Mouse (Mus musculus) spleen, adult 2 months (tissue): ENCODE measurements around the gene Hnrnpll.

Source experiments
- CTCF ChIP-seq: fragments of 200-500 bp; IDR thresholded peaks from 2 replicates; pipeline ENCODE4 v1.5.1; 2011; ENCODE audit warnings: mild to moderate bottlenecking, inconsistent platforms; ENCODE audit not compliant: insufficient read depth, insufficient read length, insufficient replicate concordance; ENCODE audit errors: extremely low read depth
- POLR2A ChIP-seq: fragments of 200-500 bp; IDR thresholded peaks from 2 replicates; pipeline ENCODE4 v1.6.1; 2011; ENCODE audit warnings: low read depth, low read length, inconsistent platforms

DNA sequence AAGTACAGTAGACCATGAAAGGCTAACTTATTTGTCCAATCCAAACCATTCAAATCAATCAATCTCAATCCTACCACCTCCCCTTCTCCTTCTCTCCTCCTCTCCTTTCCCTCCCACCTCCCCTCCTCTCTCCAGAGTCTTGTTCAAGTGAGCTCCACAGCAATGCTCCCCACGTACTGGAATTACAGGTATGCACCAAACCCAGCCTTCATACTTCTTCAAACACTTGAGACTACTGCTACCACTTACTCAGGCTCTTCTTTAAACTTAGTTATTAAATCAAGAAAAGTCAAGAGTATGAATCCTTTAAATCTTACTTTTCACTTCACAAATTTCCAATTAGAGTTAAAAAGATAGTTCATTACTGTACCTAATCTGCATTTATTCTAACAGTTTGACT lies 3.6 kb downstream of the Hnrnpll start:
- TF ChIP-seq CTCF (no peak), POLR2A (no peak)
